Mouse (Mus musculus) brain, adult 10 weeks (tissue): ENCODE results near the gene Gm7358. TPM values are rescaled to one million over a fixed set of nuclear protein-coding genes. Genes with fewer than 3 reads are reported as not detected.

Source experiments
- polyA plus RNA-seq: library from polyadenylated mRNA; stranded (reverse); fragments of 350-450 nt; fragmentation: Illumina TruSeq; extraction: RNeasy Lipid Tissue Mini Kit (QIAGEN cat#74804); gene quantifications from one replicate; pipeline ENCODE4 v1.2.3, GENCODE M21; 2015; ENCODE audit warnings: low read depth, low replicate concordance

Gm7358 gene
- not detected for polyA plus RNA-seq

DNA sequence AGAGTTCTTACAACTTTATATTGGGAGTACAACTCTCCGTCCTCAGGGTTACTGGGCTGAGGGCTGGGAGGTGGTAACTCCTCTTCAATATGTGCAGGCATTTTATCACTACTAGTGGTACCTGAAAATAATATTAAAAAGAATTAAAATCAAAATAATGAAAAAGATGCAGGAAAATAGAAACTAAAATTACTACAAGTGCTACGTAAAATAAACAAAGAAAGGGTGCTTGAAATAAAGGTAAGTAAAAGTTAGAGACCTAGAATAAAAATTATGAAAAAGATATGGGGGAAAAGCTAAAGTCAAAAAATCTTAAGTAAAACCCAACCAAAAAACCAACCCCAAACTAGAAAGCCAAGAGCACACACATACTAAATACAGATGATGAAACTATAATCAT lies at the start of gene Gm7358:
Gene Gm7358, minus strand, starts transcription at position 101 of the 400 bp plus-strand sequence.

Other genes starting within 250 kb of the Gm7358 start
- gene Gm7168, start 111.2 kb downstream of the Gm7358 start, polyA plus RNA-seq: not detected
- not detected for gene Gm7356, start 55.8 kb downstream of the Gm7358 start, polyA plus RNA-seq
- 54.3 TPM for gene Dact2, start 144.8 kb upstream of the Gm7358 start, polyA plus RNA-seq
- 10.6 TPM for gene Smoc2, start 220.0 kb upstream of the Gm7358 start, polyA plus RNA-seq